Mouse (Mus musculus): ENCODE data around the gene Hmx3. TPM values are rescaled to one million over a fixed set of nuclear protein-coding genes. Genes with fewer than 3 reads are reported as not detected.

Hmx3 gene
- polyA plus RNA-seq, 1 experiment = 0.36 TPM

- Histone ChIP-seq H3K36me3 (ENCODE audit: control insufficient read depth, insufficient read depth) (no peaks in the 10 kb centered on the region), H3K4me3 (peak overlapping the region; percentile 9), H3K27me3 (ENCODE audit: control insufficient read depth, insufficient read depth, insufficient read length) (peaks cover 76% of the 10 kb centered on the region), H3K4me2 (ENCODE audit: low read depth) (peak overlapping the region; percentile 38), H3K79me2 (ENCODE audit: control insufficient read depth, insufficient read depth) (no peaks in the 10 kb centered on the region), H3ac (ENCODE audit: control insufficient read depth, insufficient read length) (peak overlapping the region; percentile 19)
- TF ChIP-seq CEBPB (IDR thresholded peaks at IDR 0.05; ENCODE audit: insufficient read depth, poor library complexity, severe bottlenecking) (no peak), E2F4 (IDR thresholded peaks at IDR 0.05; ENCODE audit: insufficient read depth) (no peak), USF1 (IDR thresholded peaks at IDR 0.05; ENCODE audit: low read depth) (no peak), TCF3 (IDR thresholded peaks at IDR 0.05; ENCODE audit: insufficient read length, low read depth) (no peak), POLR2AphosphoS2 (IDR thresholded peaks at IDR 0.05; ENCODE audit: insufficient read length, low read depth) (no peak), SRF (IDR thresholded peaks at IDR 0.05; ENCODE audit: control insufficient read depth, insufficient read length, low read depth) (no peak), TCF12 (IDR thresholded peaks at IDR 0.05; ENCODE audit: insufficient read depth, poor library complexity, severe bottlenecking) (no peak), REST (IDR thresholded peaks at IDR 0.05; ENCODE audit: insufficient read depth, insufficient read length) (no peak), MAX (IDR thresholded peaks at IDR 0.05; ENCODE audit: low read depth) (no peak), MYOG (IDR thresholded peaks at IDR 0.05; ENCODE audit: control insufficient read depth in 1 of 3, insufficient read depth in 1 of 3, insufficient read length in 2 of 3, low read depth in 2 of 3) (no peak), POLR2A (IDR thresholded peaks at IDR 0.05; ENCODE audit: insufficient read length, low read depth) (no peak), MYOD1 (IDR thresholded peaks at IDR 0.05; ENCODE audit: control insufficient read depth in 1 of 3, insufficient read length in 2 of 3, low read depth in 2 of 3) (no peak)
Measured at GRCm38 (mm10) chr7:131542872-131543622, 380 bp downstream of the Hmx3 start.

GRCm38 (mm10) chr7:131543623-131544481 is 1.2 kb downstream of the Hmx3 start:
- H3K27me3 ChIP-seq (ENCODE audit: control insufficient read depth, insufficient read depth, insufficient read length) = peaks cover 79% of the 10 kb centered on the region
- H3K36me3 ChIP-seq (ENCODE audit: control insufficient read depth, insufficient read depth) = no peaks in the 10 kb centered on the region
- no peak overlapping the region for H3ac ChIP-seq (ENCODE audit: control insufficient read depth, insufficient read length)
- no peaks in the 10 kb centered on the region for H3K79me2 ChIP-seq (ENCODE audit: control insufficient read depth, insufficient read depth)
- H3K4me2 ChIP-seq (ENCODE audit: low read depth) = peak overlapping the region; percentile 38
- TF ChIP-seq TCF12 (IDR thresholded peaks at IDR 0.05; ENCODE audit: insufficient read depth, poor library complexity, severe bottlenecking) (no peak), POLR2AphosphoS2 (IDR thresholded peaks at IDR 0.05; ENCODE audit: insufficient read length, low read depth) (no peak), MYOG (IDR thresholded peaks at IDR 0.05; ENCODE audit: control insufficient read depth in 1 of 3, insufficient read depth in 1 of 3, insufficient read length in 2 of 3, low read depth in 2 of 3) (no peak), MAX (IDR thresholded peaks at IDR 0.05; ENCODE audit: low read depth) (no peak), USF1 (IDR thresholded peaks at IDR 0.05; ENCODE audit: low read depth) (no peak), TCF3 (IDR thresholded peaks at IDR 0.05; ENCODE audit: insufficient read length, low read depth) (no peak), CEBPB (IDR thresholded peaks at IDR 0.05; ENCODE audit: insufficient read depth, poor library complexity, severe bottlenecking) (no peak), POLR2A (IDR thresholded peaks at IDR 0.05; ENCODE audit: insufficient read length, low read depth) (no peak), SRF (IDR thresholded peaks at IDR 0.05; ENCODE audit: control insufficient read depth, insufficient read length, low read depth) (no peak), MYOD1 (IDR thresholded peaks at IDR 0.05; ENCODE audit: control insufficient read depth in 1 of 3, insufficient read length in 2 of 3, low read depth in 2 of 3) (no peak), REST (IDR thresholded peaks at IDR 0.05; ENCODE audit: insufficient read depth, insufficient read length) (no peak), E2F4 (IDR thresholded peaks at IDR 0.05; ENCODE audit: insufficient read depth) (no peak)
- no peak overlapping the region for H3K4me3 ChIP-seq

GRCm38 (mm10) chr7:131544871-131545270 is 2.2 kb downstream of the Hmx3 start:
- Histone ChIP-seq H3K36me3 (ENCODE audit: control insufficient read depth, insufficient read depth) (no peaks in the 10 kb centered on the region), H3K4me2 (ENCODE audit: low read depth) (no peak overlapping the region), H3ac (ENCODE audit: control insufficient read depth, insufficient read length) (no peak overlapping the region), H3K27me3 (ENCODE audit: control insufficient read depth, insufficient read depth, insufficient read length) (peaks cover 89% of the 10 kb centered on the region), H3K79me2 (ENCODE audit: control insufficient read depth, insufficient read depth) (no peaks in the 10 kb centered on the region), H3K4me3 (no peak overlapping the region)
- TF ChIP-seq E2F4 (IDR thresholded peaks at IDR 0.05; ENCODE audit: insufficient read depth) (no peak), MYOG (IDR thresholded peaks at IDR 0.05; ENCODE audit: control insufficient read depth in 1 of 3, insufficient read depth in 1 of 3, insufficient read length in 2 of 3, low read depth in 2 of 3) (no peak), MYOD1 (IDR thresholded peaks at IDR 0.05; ENCODE audit: control insufficient read depth in 1 of 3, insufficient read length in 2 of 3, low read depth in 2 of 3) (no peak), POLR2AphosphoS2 (IDR thresholded peaks at IDR 0.05; ENCODE audit: insufficient read length, low read depth) (no peak), CEBPB (IDR thresholded peaks at IDR 0.05; ENCODE audit: insufficient read depth, poor library complexity, severe bottlenecking) (no peak), POLR2A (IDR thresholded peaks at IDR 0.05; ENCODE audit: insufficient read length, low read depth) (no peak), MAX (IDR thresholded peaks at IDR 0.05; ENCODE audit: low read depth) (no peak), USF1 (IDR thresholded peaks at IDR 0.05; ENCODE audit: low read depth) (no peak), TCF3 (IDR thresholded peaks at IDR 0.05; ENCODE audit: insufficient read length, low read depth) (no peak), SRF (IDR thresholded peaks at IDR 0.05; ENCODE audit: control insufficient read depth, insufficient read length, low read depth) (no peak), REST (IDR thresholded peaks at IDR 0.05; ENCODE audit: insufficient read depth, insufficient read length) (no peak), TCF12 (IDR thresholded peaks at IDR 0.05; ENCODE audit: insufficient read depth, poor library complexity, severe bottlenecking) (no peak)

GRCm38 (mm10) chr7:131545701-131546385 is 3.2 kb downstream of the Hmx3 start:
- Histone ChIP-seq H3K4me3 (no peak overlapping the region), H3K36me3 (ENCODE audit: control insufficient read depth, insufficient read depth) (no peaks in the 10 kb centered on the region), H3K4me2 (ENCODE audit: low read depth) (no peak overlapping the region), H3K79me2 (ENCODE audit: control insufficient read depth, insufficient read depth) (no peaks in the 10 kb centered on the region), H3K27me3 (ENCODE audit: control insufficient read depth, insufficient read depth, insufficient read length) (peaks cover 85% of the 10 kb centered on the region), H3ac (ENCODE audit: control insufficient read depth, insufficient read length) (no peak overlapping the region)
- TF ChIP-seq MYOG (IDR thresholded peaks at IDR 0.05; ENCODE audit: control insufficient read depth in 1 of 3, insufficient read depth in 1 of 3, insufficient read length in 2 of 3, low read depth in 2 of 3) (no peak), MAX (IDR thresholded peaks at IDR 0.05; ENCODE audit: low read depth) (no peak), POLR2A (IDR thresholded peaks at IDR 0.05; ENCODE audit: insufficient read length, low read depth) (no peak), TCF12 (IDR thresholded peaks at IDR 0.05; ENCODE audit: insufficient read depth, poor library complexity, severe bottlenecking) (no peak), REST (IDR thresholded peaks at IDR 0.05; ENCODE audit: insufficient read depth, insufficient read length) (no peak), E2F4 (IDR thresholded peaks at IDR 0.05; ENCODE audit: insufficient read depth) (no peak), POLR2AphosphoS2 (IDR thresholded peaks at IDR 0.05; ENCODE audit: insufficient read length, low read depth) (no peak), TCF3 (IDR thresholded peaks at IDR 0.05; ENCODE audit: insufficient read length, low read depth) (no peak), MYOD1 (IDR thresholded peaks at IDR 0.05; ENCODE audit: control insufficient read depth in 1 of 3, insufficient read length in 2 of 3, low read depth in 2 of 3) (no peak), SRF (IDR thresholded peaks at IDR 0.05; ENCODE audit: control insufficient read depth, insufficient read length, low read depth) (no peak), USF1 (IDR thresholded peaks at IDR 0.05; ENCODE audit: low read depth) (no peak), CEBPB (IDR thresholded peaks at IDR 0.05; ENCODE audit: insufficient read depth, poor library complexity, severe bottlenecking) (no peak)

Measured in myocyte (in vitro differentiated cells).